Mouse (Mus musculus) kidney, adult 18-20 months (tissue): ENCODE data around the gene Gm11084.
"Not testable (repeated sequence)": the region's sequence is repeated elsewhere in the genome, so short reads cannot be mapped to it uniquely, and the experiment has no call there.

Experiments
- DNase-seq: peaks from one replicate; pipeline ENCODE4 v3.0.0; 2021

Gm11084 gene

DNA sequence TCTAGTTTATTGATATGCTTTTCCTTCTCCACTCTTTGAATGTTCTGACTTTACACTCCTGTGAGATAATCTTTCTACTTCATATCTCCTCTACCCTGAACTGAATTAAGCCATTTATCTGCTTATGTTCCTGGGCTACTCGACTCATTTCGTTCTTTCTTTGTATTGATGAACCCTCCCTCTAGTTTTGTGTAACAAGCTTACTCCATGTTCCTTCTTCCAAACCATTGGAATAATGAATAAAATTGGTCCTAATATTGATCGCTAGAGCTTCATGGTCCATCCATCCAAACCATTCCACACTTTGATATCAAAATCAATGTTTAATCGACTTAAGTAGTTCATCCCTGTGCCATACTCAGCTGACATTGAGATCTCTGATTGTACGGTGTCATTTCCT, at the start of gene Gm11084:
TSS of gene Gm11084 (minus strand) at position 101 of the 400 bp plus-strand sequence.
- no peak for DNase-seq

GRCm38 (mm10) chr2:73031061-73032055, 44.8 kb upstream of the Gm11084 start:
- DNase-seq = no peak

- DNase-seq = no peak
Measured at GRCm38 (mm10) chr2:73029846-73030245, 43.3 kb upstream of the Gm11084 start.

DNA sequence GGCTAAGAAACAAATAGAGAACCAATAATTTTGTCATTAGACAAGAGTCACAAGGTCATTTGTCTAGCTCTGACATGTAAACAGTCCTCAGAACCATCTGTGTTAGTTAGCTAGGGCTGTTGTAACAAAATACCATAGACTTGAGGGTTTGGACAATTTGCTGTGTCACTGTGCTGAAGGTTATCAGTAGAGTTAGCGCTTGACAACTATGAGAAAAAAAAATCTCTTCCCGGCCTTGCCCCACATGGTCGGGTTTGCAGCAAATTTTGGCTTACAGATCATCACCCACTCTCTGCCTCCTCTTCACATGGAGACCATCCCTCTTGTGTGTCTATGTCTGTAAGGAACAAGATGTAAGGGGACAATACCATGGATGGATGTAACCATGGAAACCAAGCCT, 41.5 kb upstream of the Gm11084 start:
- DNase-seq = no peak

DNA sequence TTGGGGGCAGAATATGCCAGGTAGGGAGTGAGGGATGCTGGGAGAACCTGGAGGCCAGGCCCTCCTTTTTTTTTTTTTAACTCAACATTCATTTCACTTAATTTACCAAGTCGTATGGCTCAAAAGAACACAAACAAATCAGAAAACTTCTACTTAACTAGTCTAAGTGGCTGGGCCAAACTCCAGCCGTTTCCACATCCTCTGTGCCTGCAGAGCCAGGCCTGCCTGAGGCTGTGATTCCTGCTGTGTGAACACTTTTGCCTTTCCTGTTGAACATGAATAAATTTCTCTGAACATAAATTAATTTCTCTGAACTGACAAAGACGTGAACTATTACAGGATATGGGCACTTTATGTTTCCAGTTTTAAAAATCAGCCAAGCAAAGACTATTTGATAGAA, 40.6 kb upstream of the Gm11084 start:
- DNase-seq = no peak

- DNase-seq = no peak
Measured at GRCm38 (mm10) chr2:73023803-73024202, 37.3 kb upstream of the Gm11084 start.

DNA sequence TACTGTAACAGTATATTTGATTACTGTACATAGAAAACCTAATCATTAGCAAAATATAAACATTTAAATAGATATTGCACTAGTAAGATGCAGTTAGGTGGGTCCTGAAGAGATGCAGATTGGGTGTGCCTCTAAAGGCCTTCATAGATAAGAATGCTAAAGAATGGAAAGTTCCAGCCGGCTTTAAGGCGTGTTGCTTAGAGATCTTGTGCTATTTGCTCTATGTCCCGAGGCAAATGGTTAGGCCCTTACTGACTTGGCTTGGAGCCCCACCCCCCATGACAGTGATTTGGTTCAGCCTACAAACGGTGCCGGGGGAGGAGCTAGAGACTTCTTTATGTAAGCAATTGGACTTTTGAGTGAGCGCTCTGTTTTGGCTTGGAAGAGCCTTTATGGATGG, 34.5 kb upstream of the Gm11084 start:
- DNase-seq = no peak

GRCm38 (mm10) chr2:73019371-73020146, 33.0 kb upstream of the Gm11084 start:
- peak; percentile 50 for DNase-seq

- not testable (repeated sequence) for DNase-seq
Measured at GRCm38 (mm10) chr2:73014063-73014462, 27.5 kb upstream of the Gm11084 start.

- no peak for DNase-seq
Measured at GRCm38 (mm10) chr2:73012636-73013035, 26.1 kb upstream of the Gm11084 start.

DNA sequence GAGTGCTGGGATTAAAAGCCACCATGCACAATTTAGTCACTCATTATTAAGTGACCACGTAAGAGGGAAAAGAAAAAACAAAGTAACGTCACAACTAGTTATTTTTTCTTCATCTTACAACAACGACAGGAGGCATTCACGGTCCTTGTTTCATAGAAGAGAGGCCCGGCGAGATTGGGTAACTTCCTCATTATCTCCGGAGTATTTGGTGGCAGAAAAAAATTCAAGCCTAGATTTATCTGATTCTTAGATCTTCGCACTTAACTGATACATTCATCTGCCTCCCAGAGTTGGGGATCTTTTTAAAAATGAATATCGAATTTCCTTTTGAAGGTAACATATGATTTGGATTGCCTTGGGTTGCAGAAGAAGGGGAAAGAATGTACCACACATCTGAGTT, 21.0 kb upstream of the Gm11084 start:
- DNase-seq = no peak

DNA sequence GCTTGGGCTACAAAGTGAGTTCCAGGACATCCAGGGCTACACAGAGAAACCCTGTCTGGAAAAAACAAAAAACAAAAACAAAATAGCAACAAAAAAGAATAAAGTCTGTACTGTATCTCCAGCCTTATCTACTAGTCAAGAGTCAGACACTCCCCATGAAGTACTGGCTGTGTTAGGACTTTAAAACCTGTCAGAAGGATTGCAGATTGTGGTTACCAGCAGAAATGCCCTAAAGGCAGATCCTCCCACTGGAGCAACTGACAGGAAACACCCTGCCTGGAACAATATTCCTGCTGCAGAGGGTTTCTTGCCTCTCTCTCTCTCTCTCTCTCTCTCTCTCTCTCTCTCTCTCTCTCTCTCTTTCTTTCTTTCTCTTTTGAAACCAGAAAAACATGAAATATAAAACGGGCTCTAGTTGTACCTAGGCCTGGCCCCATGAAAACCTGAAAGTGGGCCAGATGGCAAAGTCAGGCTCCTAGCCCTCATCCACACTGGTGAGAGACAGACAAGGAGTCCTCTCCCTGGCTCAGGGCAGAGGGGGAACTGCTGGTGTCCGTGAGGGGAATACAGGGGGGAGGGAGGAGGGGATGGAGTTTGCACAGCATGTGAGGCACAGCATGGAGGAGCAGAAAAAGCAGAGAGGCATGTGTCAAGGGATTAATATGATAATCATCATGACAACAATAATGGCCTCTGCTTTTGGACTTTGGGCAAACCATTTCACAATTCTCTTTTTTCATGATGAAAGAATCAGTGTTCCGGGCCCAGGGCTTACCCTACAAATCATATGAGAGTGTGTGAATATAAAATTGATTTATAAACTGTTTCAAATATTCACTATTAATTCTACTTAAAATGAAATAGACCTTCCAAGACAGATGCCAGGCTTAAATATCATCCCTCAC, 19.3 kb upstream of the Gm11084 start:
- DNase-seq = no peak

DNA sequence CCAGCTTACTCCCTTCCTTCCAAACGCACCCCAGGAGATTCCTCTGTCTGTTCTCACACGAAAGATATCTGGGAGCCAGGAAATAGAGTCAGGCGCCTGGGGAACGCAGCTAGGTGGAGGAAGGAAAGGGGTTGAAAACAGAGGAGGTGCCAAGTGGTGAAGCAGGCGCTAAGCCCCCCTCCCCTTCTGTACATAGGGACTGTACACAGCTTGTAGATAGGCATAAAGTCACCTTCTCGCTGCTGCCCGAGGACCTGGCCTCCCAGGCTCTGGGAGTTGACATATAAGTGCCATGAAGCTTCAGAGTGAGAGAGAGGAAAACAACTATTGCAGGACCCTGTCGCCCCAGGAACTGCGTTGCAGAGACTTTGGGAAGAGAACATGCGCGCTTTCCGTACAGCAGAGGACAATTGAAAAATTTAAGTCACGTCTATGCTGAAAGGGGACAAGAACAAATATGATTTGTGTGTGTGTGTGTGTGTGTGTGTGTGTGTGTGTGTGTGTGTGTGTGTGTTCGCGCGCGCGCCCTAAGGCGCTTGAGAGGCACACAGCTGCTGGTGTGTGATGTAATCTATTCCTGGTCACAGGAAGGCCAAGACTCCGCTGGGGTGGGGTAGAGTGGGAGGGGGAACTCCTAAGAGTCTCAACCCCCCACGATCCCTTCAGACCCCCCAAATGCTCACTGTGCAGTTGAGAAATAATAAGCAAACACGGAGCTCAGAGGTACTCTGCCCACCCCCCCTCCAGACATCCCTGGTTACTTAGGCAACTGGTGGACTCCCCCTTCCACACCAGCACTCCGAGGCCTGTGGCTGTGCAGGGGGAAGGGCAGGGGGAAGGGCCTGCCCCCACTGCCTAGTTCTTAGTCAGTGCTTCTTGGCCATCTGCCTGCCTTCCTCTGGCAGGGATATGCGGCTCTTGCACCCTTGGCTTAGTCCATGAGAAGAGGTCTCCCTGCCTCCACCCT, 17.5 kb upstream of the Gm11084 start:
- DNase-seq = peak; percentile 55

DNA sequence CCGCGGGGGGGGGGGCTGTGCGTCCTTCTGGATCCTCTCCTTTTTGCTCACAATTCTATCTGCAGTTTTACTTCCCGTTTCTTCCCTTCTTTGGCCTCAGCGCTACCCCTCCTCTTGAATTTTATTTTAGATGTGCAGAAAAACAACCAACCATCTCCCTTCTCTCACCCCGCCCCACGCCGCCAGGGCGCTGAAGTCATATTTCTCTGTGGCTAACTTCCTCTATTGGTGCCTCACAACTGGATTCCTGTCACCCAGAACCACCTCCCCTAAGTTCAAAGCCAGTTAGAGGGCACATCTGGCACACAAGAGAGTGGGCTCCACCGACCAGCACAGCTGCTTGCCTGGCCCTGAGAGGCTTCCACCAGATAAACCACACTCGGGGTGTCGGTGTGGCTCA, 16.5 kb upstream of the Gm11084 start:
- DNase-seq = peak; percentile 14

GRCm38 (mm10) chr2:73002451-73002850, 15.9 kb upstream of the Gm11084 start:
- DNase-seq = no peak

GRCm38 (mm10) chr2:73001994-73002393, 15.5 kb upstream of the Gm11084 start:
- no peak for DNase-seq

- DNase-seq = no peak
Measured at GRCm38 (mm10) chr2:73000194-73000593, 13.7 kb upstream of the Gm11084 start.

- no peak for DNase-seq
Measured at GRCm38 (mm10) chr2:72997586-72997985, 11.1 kb upstream of the Gm11084 start.

DNA sequence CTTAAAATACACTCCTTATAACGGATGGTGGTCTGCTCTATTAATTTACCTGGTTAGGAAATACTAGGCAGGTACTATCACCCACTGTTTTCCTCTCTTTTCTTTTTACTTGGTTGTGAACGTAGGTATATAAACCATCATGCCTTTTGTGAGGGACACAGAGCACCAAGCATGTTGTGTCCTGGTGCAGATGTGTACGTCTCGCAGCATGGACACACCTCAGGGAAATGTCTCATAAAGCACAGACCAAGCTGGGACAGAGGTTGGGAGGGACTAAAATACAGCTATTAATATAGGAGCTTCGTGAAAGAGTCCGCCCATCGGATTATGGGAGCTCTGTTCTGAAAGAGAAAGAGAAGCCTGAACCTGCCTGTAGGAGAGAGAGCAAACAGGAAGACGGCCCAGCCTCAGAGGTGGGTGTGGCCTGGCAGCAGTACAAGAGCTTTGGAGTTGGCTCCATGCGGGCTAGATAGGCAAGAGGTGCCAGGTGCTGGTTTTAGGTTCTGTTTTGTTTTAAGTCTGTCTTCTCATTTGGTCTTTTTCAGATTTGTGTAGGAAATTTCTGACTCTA, 10.4 kb upstream of the Gm11084 start:
- peak; percentile 54 for DNase-seq

DNA sequence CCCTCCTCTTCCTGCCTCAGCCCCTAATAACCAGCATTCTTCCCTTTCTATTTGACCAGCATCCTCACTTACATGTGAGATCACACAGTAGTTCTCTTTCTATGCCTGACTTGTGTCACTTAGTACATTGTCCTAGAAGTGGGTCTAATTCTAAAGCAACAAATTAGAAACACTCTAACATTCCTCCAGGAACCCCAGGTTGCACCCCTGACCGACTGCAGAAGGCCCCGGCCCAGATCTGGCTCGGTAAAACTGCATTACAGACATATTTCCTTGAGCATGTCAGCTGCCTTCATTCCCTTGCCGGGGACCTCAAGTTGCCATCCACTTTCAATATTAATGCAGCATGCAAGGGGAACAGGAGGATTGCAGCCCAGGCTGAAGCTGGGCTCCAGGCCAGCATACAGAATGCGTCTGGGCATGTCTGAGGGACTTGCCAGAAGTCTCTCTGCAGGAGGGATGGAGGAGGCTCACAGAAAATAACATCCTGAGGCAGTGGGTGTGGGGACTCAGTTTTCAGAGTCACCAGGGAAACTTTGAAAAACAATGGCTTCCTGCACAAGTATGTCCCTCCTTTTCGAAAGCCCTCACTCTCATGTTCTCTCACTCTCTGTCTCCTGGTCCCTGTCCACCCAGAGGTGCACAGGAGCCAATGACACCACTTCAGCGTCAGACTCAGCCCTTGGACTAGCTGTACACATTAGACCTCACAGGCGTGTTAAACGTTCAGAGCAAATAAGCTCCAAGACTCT, 9.0 kb upstream of the Gm11084 start:
- DNase-seq = peak; percentile 51
